Mouse (Mus musculus) Patski (cell line): ENCODE data around the gene Topbp1. TPM values are rescaled to one million over a fixed set of nuclear protein-coding genes. Genes with fewer than 3 reads are reported as not detected.
A peak's percentile ranks its signal among the peaks of the same experiment; 100 is the strongest.

ENCODE experiments used
- ATAC-seq: fragments of 100-300 bp; one replicate; pipeline ENCODE4 v1.8.0; 2021
- CTCF ChIA-PET: fragments of 350-600 bp; sonication (Branson Sonifier 250); formaldehyde crosslinking; loops from one replicate; lab custom pipeline; 2022; ENCODE audit warnings: inconsistent platforms; lab: Charles Lee
- POLR2A ChIA-PET: fragments of 350-600 bp; sonication (Branson Sonifier 250); formaldehyde crosslinking; loops from one replicate; lab custom pipeline; 2022; ENCODE audit warnings: antibody characterized with exemption, inconsistent platforms; lab: Charles Lee
- DNase-seq: peaks from one replicate; pipeline ENCODE4 v3.0.0-alpha.2; 2011; ENCODE audit warnings: low read depth, low spot score
- H3K27me3 ChIP-seq: fragments of 371-371 bp; one replicate; pipeline ENCODE4 v1.5.1; 2021
- CTCF ChIP-seq: fragments of 100-300 bp; IDR thresholded peaks from one replicate; pipeline ENCODE4 v1.5.1; 2021
- in situ Hi-C: fragments of 300-500 bp; cut with MboI; formaldehyde crosslinking; loops from 3 replicates; pipeline ENCODE4 v1.11.1; 2018; ENCODE audit warnings: low pct_unique_long_range_greater_than_20kb, mixed read lengths
- polyA plus RNA-seq: library from polyadenylated mRNA; unstranded; gene quantifications from one replicate; pipeline ENCODE4 v1.2.3, GENCODE M21; 2021

The Topbp1 gene
- 56.9 TPM for polyA plus RNA-seq

DNA sequence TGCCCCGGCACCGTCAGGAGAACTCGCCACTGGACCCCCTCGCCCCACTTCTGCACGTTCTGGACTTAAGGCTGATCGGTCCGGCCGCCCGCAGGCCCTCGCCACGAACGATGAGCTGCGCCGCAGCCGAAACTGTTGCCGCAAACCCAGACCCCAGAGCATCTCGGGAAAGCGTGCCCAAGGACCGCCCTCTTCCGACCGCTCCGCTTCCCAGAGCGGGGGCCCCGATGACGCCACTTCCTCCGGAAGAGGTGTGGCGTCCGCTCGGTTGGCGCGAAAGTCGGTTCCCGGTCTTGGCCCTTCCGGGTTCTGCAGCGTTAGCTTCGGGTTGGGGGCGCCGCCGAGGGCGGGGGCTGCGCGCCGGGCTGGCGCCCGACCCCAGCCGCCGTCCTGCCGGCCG is at the start of gene Topbp1, which contains the start of gene 1300017J02Rik:
TSS of gene Topbp1 (plus strand) at position 289 of the 400 bp plus-strand sequence.
TSS of gene 1300017J02Rik (minus strand) at position 156 of the 400 bp plus-strand sequence.
- POLR2A ChIA-PET: interaction anchor here (0.6 kb wide), 1 partner anchor 401 kb away, joined by 3 read pairs; no protein-coding TSS in a partner anchor
- peak; percentile 33 for DNase-seq
- CTCF ChIA-PET: no interaction called here

DNA sequence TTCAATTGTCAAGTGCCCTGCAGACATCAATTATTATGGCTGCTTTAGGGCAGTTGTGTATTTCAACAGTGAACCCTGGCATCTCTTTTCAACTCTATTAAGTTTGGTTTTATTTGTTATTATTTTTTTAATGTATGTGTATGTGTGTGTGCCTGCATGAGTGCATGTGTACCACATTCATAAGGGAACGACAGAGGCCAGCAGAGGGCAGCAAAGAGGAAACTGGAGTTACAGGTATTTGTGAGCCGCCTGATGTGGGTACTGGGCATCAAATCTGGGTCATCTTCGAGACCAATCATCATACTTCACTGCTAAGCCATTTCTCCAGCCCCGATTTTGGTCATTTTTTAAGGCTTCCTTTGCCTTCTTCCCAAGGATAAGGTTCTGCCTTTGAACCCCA is 39.2 kb upstream of the Topbp1 start:
- POLR2A ChIA-PET: no interaction called here
- in situ Hi-C loops: no loop called here
- DNase-seq (no peak), ATAC-seq (no peak)
- no peak for TF ChIP-seq CTCF
- H3K27me3 ChIP-seq: peaks cover 37% of the 10 kb centered on the region
- CTCF ChIA-PET: no interaction called here

More for the DNA sequence above, at the start of gene Topbp1, which contains the start of gene 1300017J02Rik:
- no peaks in the 10 kb centered on the region for H3K27me3 ChIP-seq
- TF ChIP-seq CTCF: no peak
- ATAC-seq: peak; percentile 90
- in situ Hi-C loops: loop anchor here (5.0 to 10.0 kb wide), 4 partner anchors 190 to 680 kb away; partner anchors contain the start of genes Anapc13, Cep63 and Rab6b

DNA sequence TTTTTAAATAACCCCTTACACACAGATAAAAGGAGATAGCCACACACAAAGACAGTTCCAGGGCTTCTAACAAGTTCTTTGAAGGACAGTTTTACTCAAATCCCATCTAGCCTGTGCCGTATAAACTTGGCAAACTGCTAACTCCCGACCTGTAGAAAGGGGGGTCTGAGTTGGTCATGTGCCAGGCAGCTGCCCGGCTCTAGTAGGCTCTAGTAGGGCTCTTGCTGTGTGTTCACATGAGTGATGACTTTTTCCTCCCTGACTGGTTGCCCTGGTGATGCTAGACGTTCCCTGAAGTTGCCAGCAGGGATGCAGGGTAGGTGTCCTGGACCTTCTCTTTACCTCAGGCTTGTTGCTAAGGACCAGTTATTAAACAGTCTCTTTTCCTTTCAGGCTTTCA is 33.9 kb upstream of the Topbp1 start:
- POLR2A ChIA-PET: no interaction called here

GRCm38 (mm10) chr9:103274819-103275218 is 30.2 kb upstream of the Topbp1 start:
- ATAC-seq: no peak
- ChIA-PET CTCF (no interaction called here), POLR2A (no interaction called here)
- H3K27me3 ChIP-seq: peaks cover 12% of the 10 kb centered on the region
- in situ Hi-C loops: no loop called here
- no peak for TF ChIP-seq CTCF
- DNase-seq: no peak

More for the DNA sequence above, 33.9 kb upstream of the Topbp1 start:
- H3K27me3 ChIP-seq: peaks cover 25% of the 10 kb centered on the region
- CTCF ChIA-PET: no interaction called here
- in situ Hi-C loops: no loop called here
- no peak for TF ChIP-seq CTCF
- DNase-seq: no peak
- no peak for ATAC-seq

- DNase-seq (no peak), ATAC-seq (no peak)
- in situ Hi-C loops: no loop called here
- TF ChIP-seq CTCF: no peak
- H3K27me3 ChIP-seq: peaks cover 9% of the 10 kb centered on the region
- POLR2A ChIA-PET: no interaction called here
- CTCF ChIA-PET: no interaction called here
Observed at GRCm38 (mm10) chr9:103275676-103276075, 29.3 kb upstream of the Topbp1 start.

DNA sequence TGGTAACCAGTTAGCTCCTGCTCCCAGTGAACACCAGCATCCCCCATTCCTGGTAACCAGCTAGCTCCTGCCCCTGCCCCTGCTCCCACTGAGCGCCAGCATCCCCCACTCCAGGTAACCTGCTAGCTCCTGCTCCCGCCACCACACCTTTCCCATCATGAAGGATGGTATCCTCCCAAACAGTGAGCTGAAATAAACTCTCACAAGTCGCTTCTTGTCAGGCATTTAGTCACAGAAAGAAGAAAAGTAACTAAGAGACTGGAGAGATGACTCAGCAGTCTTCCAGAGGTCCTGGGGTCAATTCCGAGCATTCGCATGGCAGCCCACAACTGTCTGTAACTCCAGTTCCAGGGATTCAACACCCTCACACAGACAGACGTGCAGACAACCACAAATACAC is 28.1 kb upstream of the Topbp1 start:
- DNase-seq: no peak
- ATAC-seq: no peak
- POLR2A ChIA-PET: no interaction called here
- in situ Hi-C loops: no loop called here
- H3K27me3 ChIP-seq: peaks cover 6% of the 10 kb centered on the region
- CTCF ChIA-PET: interaction anchor here (0.6 kb wide), 1 partner anchor 10 kb away, joined by 3 read pairs; no protein-coding TSS in a partner anchor
- no peak for TF ChIP-seq CTCF

- no peak for ATAC-seq
- TF ChIP-seq CTCF: no peak
- H3K27me3 ChIP-seq: peaks cover 8% of the 10 kb centered on the region
- ChIA-PET POLR2A (no interaction called here), CTCF (interaction anchor here (0.7 kb wide), 1 partner anchor 8 kb away, joined by 3 read pairs; no protein-coding TSS in a partner anchor)
- in situ Hi-C loops: no loop called here
- DNase-seq: no peak
Observed at GRCm38 (mm10) chr9:103286396-103286795, 18.6 kb upstream of the Topbp1 start.

DNA sequence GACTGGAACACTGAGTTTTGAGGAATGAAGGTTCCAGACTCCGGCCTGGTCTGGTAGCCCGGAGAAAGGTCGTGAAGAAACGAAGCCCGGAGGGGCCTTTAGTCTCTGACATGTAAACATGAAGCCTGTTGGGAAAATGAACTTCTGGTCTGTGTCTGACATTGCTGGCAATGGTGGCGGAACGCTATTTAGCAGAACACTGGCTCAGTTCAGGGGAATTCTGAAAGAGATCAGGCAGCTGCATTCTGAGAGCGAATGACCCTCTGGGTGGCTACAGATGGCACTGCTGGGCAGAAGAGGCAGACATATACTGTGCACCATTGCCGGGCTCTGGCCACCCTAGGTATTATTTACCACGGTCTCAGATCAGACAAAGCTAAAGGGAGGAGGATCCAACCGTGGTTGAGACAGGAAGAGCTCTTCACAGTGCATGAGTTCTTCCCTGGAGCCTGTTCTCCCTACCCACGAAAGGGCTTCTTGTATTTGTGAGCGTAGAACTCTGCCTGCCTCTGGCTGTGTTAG is 18.1 kb upstream of the Topbp1 start:
- in situ Hi-C loops: no loop called here
- CTCF ChIA-PET: interaction anchor here (0.7 kb wide), 1 partner anchor 8 kb away, joined by 3 read pairs; no protein-coding TSS in a partner anchor
- ATAC-seq: no peak
- no peak for TF ChIP-seq CTCF
- peaks cover 7% of the 10 kb centered on the region for H3K27me3 ChIP-seq
- no peak for DNase-seq
- POLR2A ChIA-PET: no interaction called here

GRCm38 (mm10) chr9:103287840-103288488 is 17.1 kb upstream of the Topbp1 start:
- H3K27me3 ChIP-seq: peaks cover 7% of the 10 kb centered on the region
- POLR2A ChIA-PET: no interaction called here
- CTCF ChIA-PET: no interaction called here
- no peak for TF ChIP-seq CTCF
- DNase-seq: no peak
- ATAC-seq: no peak
- in situ Hi-C loops: no loop called here

GRCm38 (mm10) chr9:103288489-103289180 is 16.4 kb upstream of the Topbp1 start:
- POLR2A ChIA-PET: no interaction called here
- CTCF ChIA-PET: no interaction called here
- in situ Hi-C loops: no loop called here
- ATAC-seq (no peak), DNase-seq (no peak)
- TF ChIP-seq CTCF: no peak
- H3K27me3 ChIP-seq: peaks cover 7% of the 10 kb centered on the region

DNA sequence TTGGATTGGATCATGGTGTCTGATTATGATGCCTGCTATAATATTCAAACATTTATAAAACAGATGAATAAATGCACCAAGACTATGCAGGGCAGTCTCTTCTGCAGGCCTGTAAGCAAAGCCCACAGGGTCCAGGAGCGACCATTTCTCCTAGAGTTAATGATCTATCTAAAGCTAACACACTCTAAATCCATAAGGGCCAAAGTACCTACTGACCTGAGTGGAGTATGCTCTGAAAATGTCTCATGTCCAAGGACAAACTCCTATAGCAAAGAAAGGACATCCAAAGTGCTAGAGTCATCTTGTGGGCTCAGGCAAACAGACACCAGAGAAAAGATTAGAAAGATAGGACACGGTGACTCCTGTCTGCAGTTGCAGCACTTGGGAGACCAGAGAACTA is 10.5 kb upstream of the Topbp1 start:
- ATAC-seq (no peak), DNase-seq (no peak)
- CTCF ChIA-PET: no interaction called here
- in situ Hi-C loops: no loop called here
- no peak for TF ChIP-seq CTCF
- H3K27me3 ChIP-seq: peaks cover 3% of the 10 kb centered on the region
- POLR2A ChIA-PET: interaction anchor here (0.6 kb wide), 1 partner anchor 641 kb away, joined by 3 read pairs; no protein-coding TSS in a partner anchor
